Mouse (Mus musculus) CH12.LX (cell line): ENCODE data around the gene Gm20532. TPM values are rescaled to one million over a fixed set of nuclear protein-coding genes. Genes with fewer than 3 reads are reported as not detected.

Experiments used
- DNase-seq: peaks from one replicate; pipeline ENCODE4 v3.0.0-alpha.2; 2013; ENCODE audit errors: extremely low read depth
- H3K27ac ChIP-seq: 2 replicates; pipeline ENCODE4 v1.5.1; 2012; ENCODE audit warnings: low read depth, mild to moderate bottlenecking, control low read depth, moderate library complexity; ENCODE audit not compliant: insufficient read depth
- H3K27me3 ChIP-seq: replicated peaks from 2 replicates; pipeline ENCODE3; 2012; ENCODE audit warnings: inconsistent platforms
- H3K36me3 ChIP-seq, 2 experiments: replicated peaks in 1 of 2; 2 replicates each; pipeline versions ENCODE3 to v1.6.1; 2012; ENCODE audit warnings: inconsistent platforms in 1 of 2, low read length in 1 of 2, mild to moderate bottlenecking in 1 of 2, mixed read lengths in 1 of 2, moderate library complexity in 1 of 2; ENCODE audit not compliant: control insufficient read depth in 1 of 2, insufficient read depth in 1 of 2
- H3K4me1 ChIP-seq, 2 experiments: 2 replicates each; pipeline ENCODE4 v1.6.1; 2012; ENCODE audit warnings: inconsistent platforms in 1 of 2, moderate library complexity in 1 of 2; ENCODE audit not compliant: insufficient read depth in 2 of 2, control insufficient read depth in 1 of 2
- H3K4me2 ChIP-seq: 2 replicates; pipeline ENCODE4 v1.6.1; 2012; ENCODE audit warnings: low read depth, mild to moderate bottlenecking, control low read depth; ENCODE audit not compliant: poor library complexity, insufficient read depth, severe bottlenecking
- H3K4me3 ChIP-seq, 3 experiments: fragments of 150-350 bp in 1 of 3; sonication (generic) in 1 of 3; replicated peaks in 1 of 3; 2 replicates each; pipeline versions ENCODE3 to v1.5.1; 2011 to 2012; ENCODE audit warnings: low read depth in 2 of 3, low read length in 2 of 3, mild to moderate bottlenecking in 2 of 3, moderate library complexity in 2 of 3, control low read depth in 1 of 3, improper control_type of control experiment in 1 of 3, inconsistent platforms in 1 of 3, mixed read lengths in 1 of 3; ENCODE audit not compliant: poor library complexity in 1 of 3
- H3K79me2 ChIP-seq: replicated peaks from 2 replicates; pipeline ENCODE4 v1.6.1; 2012; ENCODE audit warnings: mild to moderate bottlenecking, moderate library complexity; ENCODE audit not compliant: control insufficient read depth, poor library complexity, insufficient read depth, severe bottlenecking; ENCODE audit errors: extremely low read depth
- H3K9ac ChIP-seq: 2 replicates; pipeline ENCODE4 v1.6.1; 2012; ENCODE audit warnings: low read depth, mild to moderate bottlenecking, control low read depth, moderate library complexity; ENCODE audit not compliant: insufficient read depth
- H3K9me3 ChIP-seq: replicated peaks from 2 replicates; pipeline ENCODE3; 2012; ENCODE audit warnings: low read length, inconsistent platforms, mixed read lengths
- CHD1 ChIP-seq: IDR thresholded peaks from 2 replicates; pipeline ENCODE4 v1.6.1; 2012; ENCODE audit warnings: low read depth, low read length, improper control_type of control experiment, inconsistent platforms
- ELF1 ChIP-seq: IDR thresholded peaks from 2 replicates; pipeline ENCODE4 v1.6.1; 2014; ENCODE audit warnings: low read depth, mild to moderate bottlenecking, inconsistent platforms, low read length, improper control_type of control experiment
- ETS1 ChIP-seq: conservative IDR thresholded peaks from 2 replicates; pipeline ENCODE4 v1.6.1; 2012; ENCODE audit warnings: low read depth, mild to moderate bottlenecking, inconsistent platforms, low read length, improper control_type of control experiment, moderate library complexity
- GABPA ChIP-seq: IDR thresholded peaks from 2 replicates; pipeline ENCODE4 v1.6.1; 2012; ENCODE audit warnings: low read depth, low read length, improper control_type of control experiment, inconsistent platforms; ENCODE audit not compliant: insufficient replicate concordance
- HCFC1 ChIP-seq: IDR thresholded peaks from 2 replicates; pipeline ENCODE4 v1.6.1; 2012; ENCODE audit warnings: low read depth, mild to moderate bottlenecking, inconsistent platforms, low read length, improper control_type of control experiment
- IRF4 ChIP-seq: IDR thresholded peaks from 2 replicates; pipeline ENCODE4 v1.6.1; 2014; ENCODE audit warnings: low read depth, mild to moderate bottlenecking, inconsistent platforms, low read length, improper control_type of control experiment
- JUND ChIP-seq: conservative IDR thresholded peaks from 2 replicates; pipeline ENCODE4 v1.6.1; 2011; ENCODE audit warnings: low read depth, low read length, improper control_type of control experiment
- KAT2A ChIP-seq: IDR thresholded peaks from 2 replicates; pipeline ENCODE4 v1.6.1; 2012; ENCODE audit warnings: low read length, improper control_type of control experiment, inconsistent platforms; ENCODE audit not compliant: insufficient replicate concordance
- MAFK ChIP-seq: IDR thresholded peaks from 2 replicates; pipeline ENCODE4 v1.6.1; 2011; ENCODE audit warnings: low read length, improper control_type of control experiment; ENCODE audit not compliant: insufficient replicate concordance
- MEF2A ChIP-seq: IDR thresholded peaks from 2 replicates; pipeline ENCODE4 v1.6.1; 2014; ENCODE audit warnings: low read depth, mild to moderate bottlenecking, inconsistent platforms, low read length, improper control_type of control experiment, borderline replicate concordance
- POLR2A ChIP-seq: IDR thresholded peaks from 2 replicates; pipeline ENCODE4 v1.6.1; 2011; ENCODE audit warnings: low read depth, mild to moderate bottlenecking, improper control_type of control experiment, low read length
- RCOR1 ChIP-seq: conservative IDR thresholded peaks from 2 replicates; pipeline ENCODE4 v1.6.1; 2012; ENCODE audit warnings: low read depth, mild to moderate bottlenecking, inconsistent platforms, low read length, improper control_type of control experiment
- SMC3 ChIP-seq: IDR thresholded peaks from 2 replicates; pipeline ENCODE4 v1.6.1; 2011; ENCODE audit warnings: low read depth, low read length, improper control_type of control experiment
- TCF12 ChIP-seq: IDR thresholded peaks from 2 replicates; pipeline ENCODE4 v1.6.1; 2014; ENCODE audit warnings: low read depth, mild to moderate bottlenecking, inconsistent platforms, low read length, improper control_type of control experiment
- UBTF ChIP-seq: IDR thresholded peaks from 2 replicates; pipeline ENCODE4 v1.6.1; 2012; ENCODE audit warnings: low read depth, mild to moderate bottlenecking, inconsistent platforms, low read length, improper control_type of control experiment, moderate library complexity
- USF2 ChIP-seq: conservative IDR thresholded peaks from 2 replicates; pipeline ENCODE4 v1.6.1; 2011; ENCODE audit warnings: low read depth, low read length, improper control_type of control experiment
- ZC3H11A ChIP-seq: IDR thresholded peaks from 2 replicates; pipeline ENCODE4 v1.6.1; 2012; ENCODE audit warnings: low read depth, mild to moderate bottlenecking, inconsistent platforms, low read length, improper control_type of control experiment
- ZKSCAN1 ChIP-seq: IDR thresholded peaks from 2 replicates; pipeline ENCODE4 v1.6.1; 2012; ENCODE audit warnings: low read depth, inconsistent platforms, low read length, improper control_type of control experiment, borderline replicate concordance
- ZMIZ1 ChIP-seq: IDR thresholded peaks from 2 replicates; pipeline ENCODE4 v1.6.1; 2012; ENCODE audit warnings: low read depth, mild to moderate bottlenecking, inconsistent platforms, low read length, improper control_type of control experiment
- ZNF384 ChIP-seq: IDR thresholded peaks from 2 replicates; pipeline ENCODE4 v1.6.1; 2012; ENCODE audit warnings: low read depth, low read length, improper control_type of control experiment, inconsistent platforms
- dilution Hi-C: fragments of 300-500 bp; cut with MboI; formaldehyde crosslinking; loops from 2 replicates; pipeline ENCODE4 v1.14.3; 2020; ENCODE audit warnings: low sequenced_read_pairs; ENCODE audit not compliant: extremely low pct_unique_long_range_greater_than_20kb, extremely low pct_ligation_motif_present
- in situ Hi-C: fragments of 300-500 bp; cut with MboI; formaldehyde crosslinking; loops from 3 replicates; pipeline ENCODE4 v1.14.3; 2019; ENCODE audit warnings: low sequenced_read_pairs, low pct_ligation_motif_present, low pct_unique_long_range_greater_than_20kb, mixed read lengths
- polyA plus RNA-seq: library from polyadenylated mRNA; unstranded; fragments of >175 nt; gene quantifications from 2 replicates; pipeline ENCODE4 v1.2.1, GENCODE M21; 2012; ENCODE audit warnings: low read depth; ENCODE audit not compliant: insufficient read length
- total RNA-seq, 2 experiments: library from RNA; depleted of rRNA; stranded (reverse); fragments of 300-350 nt in 1 of 2; fragments of >200 nt in 1 of 2; gene quantifications; 2 replicates each; pipeline ENCODE4 v1.2.3; 2012 to 2014

Gene Gm20532
- total and polyA plus RNA-seq, 3 experiments: not detected

- Histone ChIP-seq H3K79me2 (peaks cover 29% of the 10 kb centered on the region), H3K4me3 (no peak overlapping the region), H3K4me1 (peaks cover 6 to 46% of the 10 kb centered on the region in 2 experiments), H3K36me3 (peaks cover 40 to 52% of the 10 kb centered on the region in 2 experiments), H3K27me3 (no peaks in the 10 kb centered on the region), H3K9ac (no peak overlapping the region), H3K4me2 (no peak overlapping the region), H3K9me3 (no peaks in the 10 kb centered on the region), H3K27ac (no peak overlapping the region)
- DNase-seq: no peak
- in situ Hi-C loops: no loop called here
- dilution Hi-C loops: no loop called here
- TF ChIP-seq ZNF384: no peak
These were observed 49.8 kb downstream of the Gm20532 start for GRCm38 (mm10) chr2:26636325-26636635.

GRCm38 (mm10) chr2:26637316-26637932 lies 51.0 kb downstream of the Gm20532 start:
- TF ChIP-seq ZMIZ1 (no peak), MAFK (0 out of 2 replicates have a peak, but pooled peaks have one; percentile 37), HCFC1 (no peak), KAT2A (no peak)
- dilution Hi-C loops (no loop called here), in situ Hi-C loops (no loop called here)
- peaks cover 6 to 46% of the 10 kb centered on the region in 2 experiments for H3K4me1 ChIP-seq
- peaks cover 29% of the 10 kb centered on the region for H3K79me2 ChIP-seq
- no peaks in the 10 kb centered on the region for H3K27me3 ChIP-seq
- no peak overlapping the region for H3K27ac ChIP-seq
- H3K9ac ChIP-seq: no peak overlapping the region
- peaks cover 40 to 52% of the 10 kb centered on the region in 2 experiments for H3K36me3 ChIP-seq
- no peak for DNase-seq
- no peaks in the 10 kb centered on the region for H3K9me3 ChIP-seq
- H3K4me3 ChIP-seq: peak overlapping the region in 1 of 3 experiments; percentile 92
- H3K4me2 ChIP-seq: no peak overlapping the region

- in situ Hi-C loops: no loop called here
- Histone ChIP-seq H3K9ac (peak overlapping the region; percentile 96; the same call in 1 of the 2 replicates), H3K36me3 (peaks cover 40 to 52% of the 10 kb centered on the region in 2 experiments), H3K4me1 (peaks cover 6 to 46% of the 10 kb centered on the region in 2 experiments), H3K27me3 (no peaks in the 10 kb centered on the region), H3K9me3 (no peaks in the 10 kb centered on the region), H3K27ac (no peak overlapping the region), H3K4me3 (peak overlapping the region; percentile 17 to 98 (median 92)), H3K79me2 (peaks cover 29% of the 10 kb centered on the region), H3K4me2 (peak overlapping the region; percentile 92; the same call in 1 of the 2 replicates)
- peak; percentile 48 for DNase-seq
- dilution Hi-C loops: no loop called here
- TF ChIP-seq POLR2A (no peak), UBTF (no peak), MAFK (no peak), CHD1 (no peak), RCOR1 (no peak), ZMIZ1 (no peak), MEF2A (no peak), JUND (no peak), ETS1 (no peak), SMC3 (no peak), ZKSCAN1 (no peak), ZC3H11A (no peak), ELF1 (no peak), IRF4 (no peak), GABPA (no peak), USF2 (no peak), KAT2A (no peak), TCF12 (no peak)
These were observed 51.6 kb downstream of the Gm20532 start for GRCm38 (mm10) chr2:26638039-26638438.
